Mouse (Mus musculus) C2C12 (cell line): ENCODE data around the gene Rasgef1b.
"Not testable (repeated sequence)": the region's sequence is repeated elsewhere in the genome, so short reads cannot be mapped to it uniquely, and the experiment has no call there.

Source experiments
- CEBPB ChIP-seq: IDR thresholded peaks from one replicate; pipeline ENCODE4 v1.6.1; 2011; ENCODE audit warnings: low read depth, mild to moderate bottlenecking, control low read depth, moderate library complexity
- CTCF ChIP-seq: IDR thresholded peaks from one replicate; pipeline ENCODE4 v1.5.1; 2011; ENCODE audit not compliant: control insufficient read depth, insufficient read depth, insufficient read length
- FOSL1 ChIP-seq: IDR thresholded peaks from one replicate; pipeline ENCODE4 v1.8.0; 2011; ENCODE audit warnings: mild to moderate bottlenecking, low read length; ENCODE audit not compliant: poor library complexity, insufficient read depth, severe bottlenecking
- MAX ChIP-seq: IDR thresholded peaks from one replicate; pipeline ENCODE4 v1.6.1; 2011; ENCODE audit warnings: mild to moderate bottlenecking, control low read depth
- USF1 ChIP-seq: IDR thresholded peaks from one replicate; pipeline ENCODE4 v1.6.1; 2011; ENCODE audit warnings: low read depth, mild to moderate bottlenecking, control low read depth, moderate library complexity

DNA sequence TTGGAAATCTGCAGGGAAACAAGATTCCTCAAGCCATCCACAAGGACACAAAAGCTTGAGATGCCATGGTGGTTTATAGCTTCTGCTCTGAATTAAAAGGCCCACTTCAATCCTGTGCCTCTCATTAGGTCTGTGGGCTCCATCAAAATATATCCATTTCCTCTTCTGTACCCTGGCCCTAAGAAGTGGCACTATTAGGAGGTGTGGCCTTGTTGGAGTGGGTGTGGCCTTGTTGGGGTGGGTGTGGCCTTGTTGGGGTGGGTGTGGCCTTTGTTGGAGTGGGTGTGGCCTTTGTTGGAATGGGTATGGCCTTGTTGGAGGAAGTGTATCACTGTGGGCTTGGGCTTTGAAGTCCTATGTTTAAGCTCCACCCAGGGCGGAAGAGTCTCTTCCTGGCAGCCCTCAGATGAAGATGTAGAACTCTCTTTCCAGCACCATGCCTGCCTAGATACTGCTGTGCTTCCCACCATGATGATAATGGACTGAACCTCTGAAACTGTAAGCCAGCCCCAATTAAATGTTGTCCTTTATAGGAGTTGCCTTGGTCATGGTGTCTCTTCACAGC is 512.2 kb downstream of the Rasgef1b start:
- not testable (repeated sequence) for TF ChIP-seq CTCF, USF1, MAX, CEBPB, FOSL1
